Mouse (Mus musculus) C2C12 (cell line): ENCODE measurements around the gene Dnah7b.
"Not testable (repeated sequence)": the region's sequence is repeated elsewhere in the genome, so short reads cannot be mapped to it uniquely, and the experiment has no call there.

Experiments
- CTCF ChIP-seq: IDR thresholded peaks from one replicate; pipeline ENCODE4 v1.5.1; 2011; ENCODE audit not compliant: control insufficient read depth, insufficient read depth, insufficient read length
- FOSL1 ChIP-seq: IDR thresholded peaks from one replicate; pipeline ENCODE4 v1.8.0; 2011; ENCODE audit warnings: mild to moderate bottlenecking, low read length; ENCODE audit not compliant: poor library complexity, insufficient read depth, severe bottlenecking
- MAX ChIP-seq: IDR thresholded peaks from one replicate; pipeline ENCODE4 v1.6.1; 2011; ENCODE audit warnings: mild to moderate bottlenecking, control low read depth
- MYOG ChIP-seq: IDR thresholded peaks from one replicate; pipeline ENCODE4 v1.6.1; 2011; ENCODE audit not compliant: control insufficient read depth, insufficient read length; ENCODE audit errors: extremely low read depth
- USF1 ChIP-seq: IDR thresholded peaks from one replicate; pipeline ENCODE4 v1.6.1; 2011; ENCODE audit warnings: low read depth, mild to moderate bottlenecking, control low read depth, moderate library complexity

- TF ChIP-seq CTCF, USF1, MAX, MYOG, FOSL1: not testable (repeated sequence)
Measured at GRCm38 (mm10) chr1:46226136-46226535, 160.0 kb downstream of the Dnah7b start.
